Mouse (Mus musculus) left cerebral cortex, postnatal 4 days (tissue): ENCODE results near the gene Tuba8. TPM values are rescaled to one million over a fixed set of nuclear protein-coding genes. Genes with fewer than 3 reads are reported as not detected.

ENCODE experiments used
- DNase-seq: peaks from one replicate; pipeline ENCODE4 v3.0.0-alpha.2; 2022
- intact Hi-C: fragments of 180-260 bp; cut with DNase I; formaldehyde crosslinking; loops from one replicate; pipeline ENCODE4 v1.15.1; 2025
- total RNA-seq, 2 experiments: library from RNA; stranded (reverse); gene quantifications; 2 replicates each; pipeline ENCODE4 v1.2.3; 2021

Tuba8 gene
- under 1 TPM; 0.40 to 0.82 TPM for total RNA-seq

- intact Hi-C loops, result no loop called here
- DNase-seq, result peak; percentile 52
Measured at GRCm38 (mm10) chr6:121210149-121210925, at the start of gene Tuba8. Gene Tuba8 (plus strand): TSS chr6:121210696.

GRCm38 (mm10) chr6:121162616-121163015 is 47.9 kb upstream of the Tuba8 start:
- intact Hi-C loops, result no loop called here
- no peak for DNase-seq

- no peak for DNase-seq
- intact Hi-C loops, result no loop called here
Measured at GRCm38 (mm10) chr6:121166098-121166552, 44.4 kb upstream of the Tuba8 start.

GRCm38 (mm10) chr6:121167381-121167975 is 43.0 kb upstream of the Tuba8 start:
- DNase-seq, result no peak
- intact Hi-C loops, result no loop called here

- intact Hi-C loops, result no loop called here
- no peak for DNase-seq
Measured at GRCm38 (mm10) chr6:121171102-121171501, 39.4 kb upstream of the Tuba8 start.

- DNase-seq, result no peak
- intact Hi-C loops, result no loop called here
Measured at GRCm38 (mm10) chr6:121173471-121173870, 37.0 kb upstream of the Tuba8 start.

GRCm38 (mm10) chr6:121174761-121175160 is 35.7 kb upstream of the Tuba8 start:
- no peak for DNase-seq
- intact Hi-C loops, result loop anchor here (5.0 kb wide), 2 partner anchors 42 to 202 kb away; partner anchors contain the start of gene Mical3

GRCm38 (mm10) chr6:121176011-121176730 is 34.3 kb upstream of the Tuba8 start:
- intact Hi-C loops, result loop anchor here (5.0 kb wide), 2 partner anchors 44 to 204 kb away; partner anchors contain the start of gene Mical3
- no peak for DNase-seq

GRCm38 (mm10) chr6:121176731-121177098 is 33.8 kb upstream of the Tuba8 start:
- intact Hi-C loops, result loop anchor here (5.0 kb wide), 2 partner anchors 44 to 204 kb away; partner anchors contain the start of gene Mical3
- DNase-seq, result no peak

GRCm38 (mm10) chr6:121177118-121177708 is 33.3 kb upstream of the Tuba8 start:
- DNase-seq, result peak; percentile 34
- intact Hi-C loops, result loop anchor here (5.0 kb wide), 2 partner anchors 45 to 205 kb away; partner anchors contain the start of gene Mical3

- peak; percentile 34 for DNase-seq
- intact Hi-C loops, result loop anchor here (5.0 kb wide), 2 partner anchors 47 to 207 kb away; partner anchors contain the start of gene Mical3
Measured at GRCm38 (mm10) chr6:121178700-121179358, 31.7 kb upstream of the Tuba8 start.

- DNase-seq, result no peak
- intact Hi-C loops, result loop anchor here (5.0 kb wide), 2 partner anchors 48 to 208 kb away; partner anchors contain the start of gene Mical3
Measured at GRCm38 (mm10) chr6:121179846-121180245, 30.6 kb upstream of the Tuba8 start.

GRCm38 (mm10) chr6:121183414-121184173 is 26.9 kb upstream of the Tuba8 start, which contains the start of gene Pex26:
Gene Pex26 (plus strand): TSS chr6:121183667.
- intact Hi-C loops, result no loop called here
- peak; percentile 90 for DNase-seq

GRCm38 (mm10) chr6:121184198-121185140 is 26.0 kb upstream of the Tuba8 start:
- DNase-seq, result peak; percentile 43
- intact Hi-C loops, result no loop called here

GRCm38 (mm10) chr6:121185232-121185631 is 25.3 kb upstream of the Tuba8 start:
- DNase-seq, result no peak

GRCm38 (mm10) chr6:121191261-121192009 is 19.1 kb upstream of the Tuba8 start:
- DNase-seq, result no peak
- intact Hi-C loops, result no loop called here

More at GRCm38 (mm10) chr6:121185232-121185631, 25.3 kb upstream of the Tuba8 start:
- intact Hi-C loops, result no loop called here
